8 mouse cellular contexts compared by ENCODE assay signal in the genomic region with DNA sequence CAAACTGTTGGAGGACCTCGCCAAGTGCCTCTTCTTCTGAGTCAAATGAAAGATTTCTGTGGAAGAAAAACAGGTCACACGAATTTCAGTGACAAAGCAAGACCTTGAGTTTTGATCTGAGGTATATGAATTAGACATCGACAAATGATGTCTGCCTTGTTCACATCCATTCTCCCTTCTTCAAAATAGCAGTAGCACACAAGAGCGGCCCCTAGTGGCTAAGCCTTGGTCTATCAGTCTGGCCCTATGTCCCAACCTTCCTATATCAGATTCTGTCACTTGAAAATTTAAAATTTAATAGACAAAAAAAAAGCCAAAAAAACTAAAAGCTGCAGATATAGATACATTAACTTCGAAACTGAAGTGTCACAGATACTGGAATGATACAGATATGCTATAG. TPM values are rescaled to one million over a fixed set of nuclear protein-coding genes. Genes with fewer than 3 reads are reported as not detected.
DNase-seq lines count a peak whose midpoint lies in the region; ATAC-seq and TF ChIP-seq lines count a peak whose summit lies in the region.

No protein-coding gene starts in this region.

- intact Hi-C loops in left cerebral cortex, postnatal 25 days (cut with DNase I) = loop anchor here (5.0 to 10.0 kb wide), 3 partner anchors 106 to 609 kb away; no protein-coding TSS in a partner anchor

- no peak overlapping the region for H3K9ac ChIP-seq in neural tube, embryonic 15.5 days (replicated peaks)
- H3K9ac ChIP-seq in heart, postnatal 0 days (replicated peaks; ENCODE audit: low read depth, low read length) = no peak overlapping the region
- H3K9ac ChIP-seq in neural tube, embryonic 11.5 days (ENCODE audit: low read length) = no peak overlapping the region

- no peak overlapping the region for H3K4me2 ChIP-seq in neural tube, embryonic 15.5 days
- no peak overlapping the region for H3K4me2 ChIP-seq in heart, postnatal 0 days (ENCODE audit: low read depth, low read length)
- H3K4me2 ChIP-seq in neural tube, embryonic 11.5 days (ENCODE audit: low read depth) = no peak overlapping the region

- WGBS in neural tube, embryonic 15.5 days = 42% methylated on average over 5 of the region's 5 CpGs
- WGBS in heart, postnatal 0 days = 32% methylated on average over 5 of the region's 5 CpGs
- 51% methylated on average over 5 of the region's 5 CpGs for WGBS in neural tube, embryonic 11.5 days

- no peaks in the 10 kb centered on the region for H3K9me3 ChIP-seq in neural tube, embryonic 15.5 days (replicated peaks)
- no peaks in the 10 kb centered on the region for H3K9me3 ChIP-seq in heart, postnatal 0 days (replicated peaks; ENCODE audit: control insufficient read depth, low read length)
- H3K9me3 ChIP-seq in neural tube, embryonic 11.5 days (ENCODE audit: control insufficient read depth, low read length) = no peaks in the 10 kb centered on the region

- POLR2A ChIA-PET in Patski (lab: Charles Lee) = no interaction called here

- in situ Hi-C loops in Patski (cut with MboI; ENCODE audit: low pct_unique_long_range_greater_than_20kb) = loop anchor here (5.0 to 10.0 kb wide), 3 partner anchors 106 to 719 kb away; a partner anchor contains a TSS

- peak; percentile 54 for DNase-seq in neural tube, embryonic 10.5 days (ENCODE audit: extremely low spot score, low spot score)
- no peak for DNase-seq in Patski (ENCODE audit: low read depth, low spot score)
- peak; percentile 77 to 88 for DNase-seq in cerebellum, postnatal 25 days
- DNase-seq in heart, postnatal 0 days (ENCODE audit: low spot score) = peak; percentile 54
- DNase-seq in left cerebral cortex, postnatal 25 days (ENCODE audit: low spot score in 2 of 2) = peak; percentile 55 to 69
- DNase-seq in neural tube, embryonic 11.5 days (ENCODE audit: low spot score) = peak; percentile 63

- peak; percentile 84 for TF ChIP-seq CTCF in Patski (IDR thresholded peaks at IDR 0.05)
- peak; percentile 75 for TF ChIP-seq CTCF in heart, postnatal 0 days (IDR thresholded peaks at IDR 0.05; ENCODE audit: low read depth)

- peaks cover 13% of the 10 kb centered on the region; the same call in 1 of the 2 replicates for H3K36me3 ChIP-seq in neural tube, embryonic 15.5 days
- H3K36me3 ChIP-seq in heart, postnatal 0 days (replicated peaks; ENCODE audit: control insufficient read depth, insufficient read depth, low read length) = peaks cover 18% of the 10 kb centered on the region
- 0 out of 2 replicates have a peak, but pooled peaks cover 2% of the 10 kb centered on the region for H3K36me3 ChIP-seq in neural tube, embryonic 11.5 days (ENCODE audit: control insufficient read depth, insufficient read depth, low read length)

- no peaks in the 10 kb centered on the region for H3K27me3 ChIP-seq in neural tube, embryonic 15.5 days (replicated peaks)
- no peaks in the 10 kb centered on the region for H3K27me3 ChIP-seq in Patski
- no peaks in the 10 kb centered on the region for H3K27me3 ChIP-seq in heart, postnatal 0 days (ENCODE audit: control insufficient read depth, insufficient read depth, low read length)
- H3K27me3 ChIP-seq in neural tube, embryonic 11.5 days (ENCODE audit: control insufficient read depth, insufficient read depth, low read length) = no peaks in the 10 kb centered on the region

- CTCF ChIA-PET in Patski (lab: Charles Lee) = interaction anchor here (0.8 to 1.7 kb wide), 7 partner anchors 11 to 113 kb away, joined by 3 to 6 read pairs (median 4); a partner anchor contains a TSS

- TF ChIP-seq EP300 in heart, postnatal 0 days (IDR thresholded peaks at IDR 0.05; ENCODE audit: low read depth) = no peak

- no peaks in the 10 kb centered on the region for H3K4me1 ChIP-seq in neural tube, embryonic 15.5 days
- peaks cover 21% of the 10 kb centered on the region for H3K4me1 ChIP-seq in heart, postnatal 0 days (ENCODE audit: control insufficient read depth, insufficient read depth)
- H3K4me1 ChIP-seq in neural tube, embryonic 11.5 days (ENCODE audit: control insufficient read depth, insufficient read depth, low read length) = no peaks in the 10 kb centered on the region

- ATAC-seq in neural tube, embryonic 15.5 days (ENCODE audit: low FRiP score) = no peak
- no peak for ATAC-seq in Patski
- no peak for ATAC-seq in heart, postnatal 0 days (ENCODE audit: insufficient read depth, low read depth)
- no peak for ATAC-seq in neural tube, embryonic 11.5 days (ENCODE audit: insufficient read depth, low FRiP score, low TSS enrichment)
- ATAC-seq in monocyte, adult 5-6 weeks (replicated peaks; ENCODE audit: insufficient number of reproducible peaks, low FRiP score, low TSS enrichment, poor library complexity, severe bottlenecking) = no peak

- no peak overlapping the region for H3K27ac ChIP-seq in neural tube, embryonic 15.5 days (replicated peaks)
- H3K27ac ChIP-seq in heart, postnatal 0 days (ENCODE audit: low read depth) = no peak overlapping the region
- no peak overlapping the region for H3K27ac ChIP-seq in neural tube, embryonic 11.5 days (ENCODE audit: low read depth, low read length)

- H3K4me3 ChIP-seq in neural tube, embryonic 15.5 days (replicated peaks) = no peak overlapping the region
- H3K4me3 ChIP-seq in heart, postnatal 0 days (ENCODE audit: low read depth, low read length) = no peak overlapping the region
- no peak overlapping the region for H3K4me3 ChIP-seq in neural tube, embryonic 11.5 days (ENCODE audit: low read depth, low read length)

RNA-seq across cellular contexts. Expression of a gene that starts 21.2 kb away (rescaled TPM):
- 38.2 and 41.1 TPM in 2 replicates for polyA plus RNA-seq in neural tube, embryonic 15.5 days (2015; fragmentation: Nextera tagmentation; extraction: Ambion mirVana)
- polyA plus RNA-seq in Patski (2021) = 50.0 TPM
- total RNA-seq in heart, postnatal 0 days (2014; rRNA removed; ENCODE audit: low replicate concordance) = 6.8 and 15.3 TPM in 2 replicates
- 13.3 and 15.1 TPM in 2 replicates for polyA plus RNA-seq in heart, postnatal 0 days (2015; fragmentation: Nextera tagmentation; extraction: Ambion mirVana)
- total RNA-seq in left cerebral cortex, postnatal 25 days (2021) = 10 to 100 TPM; 38.7 to 45.7 TPM
- 70.7 and 71.3 TPM in 2 replicates for polyA plus RNA-seq in neural tube, embryonic 11.5 days (2014; fragmentation: Nextera tagmentation; extraction: Ambion mirVana)
- 50.0 to 66.4 TPM (median 59.6 TPM) in 3 replicates for total RNA-seq in monocyte, adult 5-6 weeks (2017)

RNA-seq across cellular contexts. Expression of a gene that starts 35.8 kb away (rescaled TPM):
- polyA plus RNA-seq in neural tube, embryonic 15.5 days (2015; fragmentation: Nextera tagmentation; extraction: Ambion mirVana) = 12.6 and 13.9 TPM in 2 replicates
- polyA plus RNA-seq in Patski (2021) = 0.06 TPM
- total RNA-seq in heart, postnatal 0 days (2014; rRNA removed; ENCODE audit: low replicate concordance) = 0.65 and 4.9 TPM in 2 replicates
- polyA plus RNA-seq in heart, postnatal 0 days (2015; fragmentation: Nextera tagmentation; extraction: Ambion mirVana) = 1.3 and 1.6 TPM in 2 replicates
- total RNA-seq in left cerebral cortex, postnatal 25 days (2021) = 1 to 10 TPM; 2.4 to 2.9 TPM
- polyA plus RNA-seq in neural tube, embryonic 11.5 days (2014; fragmentation: Nextera tagmentation; extraction: Ambion mirVana) = 1.2 and 1.4 TPM in 2 replicates
- total RNA-seq in monocyte, adult 5-6 weeks (2017) = not detected in 3 replicates
